Mouse (Mus musculus): ENCODE data around the gene Dvl1.

The Dvl1 gene

DNA sequence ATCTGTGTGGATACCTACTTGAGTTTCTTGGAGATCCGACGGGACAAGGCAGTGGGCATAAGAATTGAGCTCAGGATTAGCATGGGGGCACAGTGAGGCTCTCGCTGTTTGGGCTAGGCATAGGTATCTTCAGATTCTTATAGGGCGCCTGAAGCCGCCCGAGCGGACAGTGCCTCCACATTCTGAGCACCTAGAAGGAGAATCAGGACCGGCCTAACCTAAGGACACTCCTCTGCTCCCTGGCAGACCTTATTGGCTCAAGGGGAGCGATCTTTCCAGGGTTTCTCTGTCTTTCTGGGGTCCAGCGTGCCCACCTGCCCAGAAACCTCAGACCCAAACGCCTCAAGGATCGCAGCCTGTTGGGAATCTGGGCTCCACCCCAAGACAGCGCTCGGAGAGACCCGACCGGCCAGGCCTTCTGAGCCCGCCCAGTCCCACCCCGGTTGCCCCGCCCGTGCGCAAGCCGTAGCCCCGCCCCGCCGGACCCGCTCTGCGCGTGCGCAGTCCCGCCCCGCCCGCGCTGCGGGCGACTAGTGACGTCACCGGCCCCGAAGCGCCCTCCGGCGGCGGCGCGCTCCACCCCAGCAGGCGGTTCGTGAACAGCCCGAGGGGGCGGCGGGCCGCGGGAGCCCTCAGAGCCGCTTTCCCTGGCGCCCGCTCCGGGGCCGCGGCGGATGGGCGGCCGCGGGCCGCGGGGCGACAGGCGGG, at the start of gene Dvl1:
TSS of gene Dvl1 (plus strand) at position 532 of the 708 bp plus-strand sequence.
- in situ Hi-C loops (cut with MboI; ENCODE audit: low pct_unique_long_range_greater_than_20kb in 1 of 2, low sequenced_read_pairs in 2 of 2, unreplicated experiment in 1 of 2) = no loop called here

DNA sequence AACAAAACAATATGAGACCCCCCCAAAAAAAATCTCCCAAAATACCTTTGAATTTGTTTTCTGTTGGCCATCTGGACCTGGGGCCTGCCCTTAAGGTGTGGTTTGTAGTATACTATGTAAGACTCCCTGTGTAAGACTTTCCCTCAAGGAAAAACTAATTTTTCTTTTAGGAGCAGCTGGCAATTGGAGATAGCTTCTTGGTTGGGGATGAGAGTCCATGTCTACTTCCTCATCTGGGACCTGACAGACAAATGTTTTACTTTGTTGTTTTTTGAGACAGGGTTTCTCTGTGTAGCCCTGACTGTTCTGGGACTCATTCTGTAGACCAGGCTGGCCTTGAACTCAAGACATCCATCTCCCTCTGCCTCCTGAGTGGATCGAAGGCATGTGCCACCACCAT, 45.1 kb upstream of the Dvl1 start:
- in situ Hi-C loops (cut with MboI; ENCODE audit: low pct_unique_long_range_greater_than_20kb in 1 of 2, low sequenced_read_pairs in 2 of 2, unreplicated experiment in 1 of 2) = no loop called here

DNA sequence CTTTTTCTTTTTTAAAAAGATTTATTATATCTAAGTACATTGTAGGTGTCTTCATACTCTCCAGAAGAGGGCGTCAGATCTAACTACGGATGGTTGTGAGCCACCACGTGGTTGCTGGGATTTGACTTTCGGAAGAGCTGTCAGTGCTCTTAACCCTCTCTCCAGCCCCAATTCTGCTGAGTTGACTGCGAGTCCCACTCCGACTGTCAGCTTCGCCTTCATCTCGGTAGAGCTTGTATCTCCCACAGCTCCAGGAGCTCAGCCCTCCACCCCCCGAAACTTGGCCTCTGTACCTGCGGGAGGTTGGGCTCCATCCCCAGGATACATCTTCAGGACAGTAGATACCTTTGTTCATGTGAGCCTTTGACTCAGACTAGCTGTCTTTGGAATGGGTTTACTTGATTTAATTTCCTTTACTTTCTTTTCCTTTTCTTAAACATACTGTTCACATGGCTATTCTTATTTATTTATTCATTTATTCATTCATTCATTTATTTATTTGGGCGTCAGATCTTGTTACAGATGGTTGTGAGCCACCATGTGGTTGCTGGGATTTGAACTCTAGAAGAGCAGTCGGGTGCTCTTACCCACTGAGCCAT, 44.4 kb upstream of the Dvl1 start, which contains the start of gene Mrpl20:
TSS of gene Mrpl20 (plus strand) at position 138 of the 599 bp plus-strand sequence.
- in situ Hi-C loops (cut with MboI; ENCODE audit: low pct_unique_long_range_greater_than_20kb in 1 of 2, low sequenced_read_pairs in 2 of 2, unreplicated experiment in 1 of 2) = no loop called here

DNA sequence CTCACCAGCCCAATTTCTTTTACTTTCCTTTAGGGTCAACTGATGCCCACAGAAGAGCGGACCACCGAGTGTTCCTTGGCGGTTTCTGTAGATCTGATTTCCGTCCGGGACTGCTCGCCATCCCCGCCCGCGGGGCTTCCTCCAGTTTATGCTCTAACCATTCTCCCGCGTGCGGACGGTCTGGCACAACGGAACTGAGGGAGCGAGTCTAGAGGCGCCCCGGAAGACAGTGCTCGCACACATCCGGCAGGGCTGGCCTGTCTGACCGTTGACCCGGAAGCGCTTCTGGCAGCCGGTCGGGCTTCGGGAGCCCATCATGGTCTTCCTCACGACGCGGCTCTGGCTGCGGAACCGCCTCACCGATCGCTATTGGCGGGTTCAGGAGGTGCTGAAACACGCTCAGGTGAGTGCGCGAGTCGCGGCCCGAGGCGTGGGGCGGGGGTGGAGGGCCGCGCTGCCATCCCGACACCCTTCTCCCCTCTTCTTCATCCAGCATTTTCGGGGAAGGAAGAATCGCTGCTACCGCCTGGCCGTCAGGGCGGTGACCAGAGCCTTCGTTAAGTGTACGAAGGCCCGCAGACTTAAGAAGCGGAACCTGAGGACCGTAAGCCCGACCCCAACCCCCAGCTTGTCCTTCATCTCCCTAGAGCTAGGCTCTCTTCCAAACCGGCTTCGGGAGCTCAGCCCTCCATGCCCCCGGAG, 43.7 kb upstream of the Dvl1 start:
- in situ Hi-C loops (cut with MboI; ENCODE audit: low pct_unique_long_range_greater_than_20kb in 1 of 2, low sequenced_read_pairs in 2 of 2, unreplicated experiment in 1 of 2) = no loop called here

DNA sequence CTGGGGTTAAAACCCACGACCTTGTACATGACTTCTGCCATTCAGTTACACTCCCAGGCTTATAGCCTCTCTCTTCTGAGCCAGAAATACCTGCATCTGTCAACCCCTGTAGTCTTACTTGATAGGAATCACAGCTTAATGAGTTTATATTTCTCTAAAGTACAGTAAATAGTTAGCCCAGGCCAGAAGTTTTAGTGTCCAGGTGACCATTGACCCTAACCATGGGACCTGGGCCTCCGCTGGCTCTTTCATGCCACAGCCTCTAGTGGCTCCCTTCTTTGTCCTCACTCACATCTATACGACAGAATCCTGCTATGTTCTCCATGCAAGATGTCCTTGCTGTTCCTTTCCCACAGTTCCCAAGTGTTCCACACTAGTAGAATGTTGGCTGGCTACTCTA, 39.4 kb upstream of the Dvl1 start:
- in situ Hi-C loops (cut with MboI; ENCODE audit: low pct_unique_long_range_greater_than_20kb in 1 of 2, low sequenced_read_pairs in 2 of 2, unreplicated experiment in 1 of 2) = no loop called here

DNA sequence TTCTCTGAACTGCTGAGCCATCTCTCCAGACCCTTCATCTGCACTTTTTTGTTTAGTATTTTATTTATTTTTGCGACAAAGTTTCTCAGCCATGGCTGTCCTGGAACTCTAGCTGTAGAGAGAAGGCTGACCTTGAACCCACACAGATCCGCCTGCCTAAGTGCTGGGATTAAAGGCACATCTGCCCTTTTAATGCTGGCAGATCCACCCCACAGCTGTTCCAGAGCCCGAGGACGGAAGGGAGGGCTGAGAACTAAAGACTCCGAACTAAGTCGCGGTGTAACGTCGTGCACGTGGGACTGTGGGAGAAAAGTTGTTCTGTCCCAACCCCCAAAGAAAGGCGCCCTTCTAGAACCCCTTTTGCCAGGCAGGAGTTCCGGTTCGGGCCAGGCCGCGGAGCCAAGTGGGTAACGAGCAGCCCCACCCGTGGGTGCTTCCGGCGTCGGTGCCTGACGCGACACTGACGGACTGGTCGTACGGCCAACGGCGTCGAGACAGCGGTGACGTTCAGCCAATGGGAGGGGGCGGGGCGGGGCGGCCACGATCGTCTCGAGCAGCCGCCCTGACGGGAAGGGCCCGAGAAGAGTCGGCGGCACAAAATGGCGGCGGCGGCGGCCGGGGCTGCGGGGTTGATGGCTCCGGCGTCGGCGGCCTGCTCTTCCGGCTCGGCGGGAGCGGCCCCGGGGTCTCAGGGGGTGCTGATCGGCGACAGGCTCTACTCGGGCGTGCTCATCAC, 35.1 kb upstream of the Dvl1 start, which contains the start of gene Ccnl2:
TSS of gene Ccnl2 (plus strand) at position 561 of the 736 bp plus-strand sequence.
- in situ Hi-C loops (cut with MboI; ENCODE audit: low pct_unique_long_range_greater_than_20kb in 1 of 2, low sequenced_read_pairs in 2 of 2, unreplicated experiment in 1 of 2) = no loop called here

DNA sequence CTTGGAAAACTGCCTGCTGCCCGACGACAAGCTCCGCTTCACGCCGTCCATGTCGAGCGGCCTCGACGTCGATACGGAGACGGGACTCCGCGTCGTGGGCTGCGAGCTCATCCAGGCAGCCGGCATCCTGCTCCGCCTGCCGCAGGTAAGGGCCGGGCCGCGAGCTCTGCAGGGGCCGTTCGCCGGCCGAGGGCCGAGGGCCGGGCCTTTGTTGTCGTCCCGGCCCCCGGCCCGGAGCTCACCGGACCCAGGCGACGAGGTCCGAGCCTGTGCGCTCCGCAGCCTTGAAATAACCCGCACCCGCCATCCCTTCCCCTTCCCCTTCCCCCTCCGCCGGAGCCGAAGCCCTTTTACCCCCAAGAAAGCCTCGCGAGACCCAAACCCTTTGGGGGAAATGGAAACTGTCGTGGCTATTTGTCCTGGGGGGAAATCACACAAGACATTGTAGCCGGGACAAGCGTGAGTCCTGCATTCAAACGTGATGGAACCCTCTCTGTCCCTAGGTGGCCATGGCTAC, 34.5 kb upstream of the Dvl1 start:
- in situ Hi-C loops (cut with MboI; ENCODE audit: low pct_unique_long_range_greater_than_20kb in 1 of 2, low sequenced_read_pairs in 2 of 2, unreplicated experiment in 1 of 2) = no loop called here

DNA sequence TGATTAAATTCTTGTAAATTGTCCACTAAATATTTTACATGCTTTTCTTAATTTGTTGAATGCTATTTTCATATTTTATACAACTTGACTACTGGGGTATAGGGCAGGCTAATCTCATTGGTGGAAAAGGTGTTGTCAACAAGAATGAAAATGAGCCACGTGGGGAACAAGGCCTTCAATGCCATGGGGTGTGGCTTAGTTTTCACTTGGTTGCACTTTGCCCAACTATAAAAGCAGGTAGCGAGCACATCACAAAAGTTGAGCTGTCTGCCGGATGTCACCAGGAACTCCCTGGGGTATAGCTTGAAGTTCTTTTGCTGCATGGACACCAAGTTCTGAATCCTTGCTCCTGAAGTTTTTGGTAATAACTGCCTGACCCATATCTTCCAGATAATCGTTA, 29.7 kb upstream of the Dvl1 start:
- in situ Hi-C loops (cut with MboI; ENCODE audit: low pct_unique_long_range_greater_than_20kb in 1 of 2, low sequenced_read_pairs in 2 of 2, unreplicated experiment in 1 of 2) = no loop called here

DNA sequence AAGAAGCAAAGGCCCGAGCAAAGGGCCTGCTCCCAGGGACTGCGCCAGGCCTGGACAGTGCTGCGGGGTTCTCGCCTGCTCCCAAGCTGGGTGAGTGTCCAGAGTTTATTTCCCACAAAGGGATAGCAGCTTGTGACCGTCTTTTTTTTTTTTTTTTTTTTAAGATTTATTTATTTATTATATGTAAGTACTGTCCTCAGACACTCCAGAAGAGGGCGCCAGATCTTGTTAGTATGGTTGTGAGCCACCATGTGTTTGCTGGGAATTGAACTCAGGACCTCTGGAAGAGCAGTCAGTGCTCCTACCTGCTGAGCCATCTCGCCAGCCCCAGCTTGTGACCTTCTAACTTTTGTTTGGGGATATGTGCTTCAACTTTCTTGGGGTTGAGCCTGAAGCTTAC, 26.2 kb upstream of the Dvl1 start:
- in situ Hi-C loops (cut with MboI; ENCODE audit: low pct_unique_long_range_greater_than_20kb in 1 of 2, low sequenced_read_pairs in 2 of 2, unreplicated experiment in 1 of 2) = no loop called here

DNA sequence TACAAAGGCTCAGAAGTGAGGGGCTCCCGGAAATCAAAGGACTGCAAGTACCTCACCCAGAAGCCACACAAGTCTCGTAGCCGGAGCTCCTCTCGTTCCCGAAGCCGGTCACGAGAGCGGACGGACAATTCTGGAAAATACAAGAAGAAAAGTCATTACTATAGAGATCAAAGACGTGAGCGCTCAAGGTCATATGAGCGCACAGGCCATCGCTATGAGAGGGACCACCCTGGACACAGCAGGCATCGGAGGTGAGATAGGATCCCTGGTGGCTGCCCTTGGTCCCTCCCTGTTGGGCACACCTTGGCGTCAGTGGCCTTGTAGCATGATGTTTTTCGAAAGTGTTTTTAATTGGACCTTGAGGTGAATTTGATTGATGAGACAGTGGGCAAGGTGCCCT, 23.8 kb upstream of the Dvl1 start:
- in situ Hi-C loops (cut with MboI; ENCODE audit: low pct_unique_long_range_greater_than_20kb in 1 of 2, low sequenced_read_pairs in 2 of 2, unreplicated experiment in 1 of 2) = no loop called here

DNA sequence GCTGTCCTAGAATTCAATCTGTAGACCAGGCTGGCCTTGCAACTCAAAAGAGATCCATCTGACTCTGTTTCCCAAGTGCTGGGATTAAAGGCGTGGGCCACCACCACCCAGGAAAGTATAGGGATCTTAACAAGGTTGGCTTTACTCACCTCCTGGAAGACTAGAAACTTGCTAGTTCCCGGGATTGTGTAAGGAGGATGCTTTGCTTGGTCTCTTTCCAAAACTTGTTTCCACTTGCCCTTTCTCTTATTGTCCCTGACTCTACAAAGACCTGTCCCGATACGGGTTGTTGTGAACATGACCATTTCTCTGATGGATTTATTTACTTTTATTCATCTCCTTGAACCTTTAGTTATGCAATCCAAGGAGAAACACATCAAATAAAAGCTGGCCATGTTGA, 17.3 kb upstream of the Dvl1 start:
- in situ Hi-C loops (cut with MboI; ENCODE audit: low pct_unique_long_range_greater_than_20kb in 1 of 2, low sequenced_read_pairs in 2 of 2, unreplicated experiment in 1 of 2) = no loop called here

DNA sequence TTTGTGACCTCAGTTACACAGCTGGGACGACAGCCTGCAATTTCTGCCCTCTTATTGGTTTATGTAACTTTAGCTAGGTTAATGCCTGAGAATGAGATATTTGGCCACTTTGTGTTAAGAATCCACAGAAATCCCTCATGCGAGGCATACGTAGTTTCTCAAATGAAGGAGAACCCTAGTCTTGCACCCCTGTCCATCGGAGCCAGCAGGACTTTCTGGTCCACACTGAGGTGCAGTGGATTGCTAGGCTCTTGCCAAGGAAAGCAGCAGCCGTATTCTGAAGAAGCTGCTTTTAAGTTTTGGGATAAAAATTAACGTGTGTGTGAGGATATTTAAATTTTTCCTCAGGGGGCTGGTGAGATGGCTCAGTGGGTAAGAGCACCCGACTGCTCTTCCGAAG, 16.6 kb upstream of the Dvl1 start:
- in situ Hi-C loops (cut with MboI; ENCODE audit: low pct_unique_long_range_greater_than_20kb in 1 of 2, low sequenced_read_pairs in 2 of 2, unreplicated experiment in 1 of 2) = no loop called here

DNA sequence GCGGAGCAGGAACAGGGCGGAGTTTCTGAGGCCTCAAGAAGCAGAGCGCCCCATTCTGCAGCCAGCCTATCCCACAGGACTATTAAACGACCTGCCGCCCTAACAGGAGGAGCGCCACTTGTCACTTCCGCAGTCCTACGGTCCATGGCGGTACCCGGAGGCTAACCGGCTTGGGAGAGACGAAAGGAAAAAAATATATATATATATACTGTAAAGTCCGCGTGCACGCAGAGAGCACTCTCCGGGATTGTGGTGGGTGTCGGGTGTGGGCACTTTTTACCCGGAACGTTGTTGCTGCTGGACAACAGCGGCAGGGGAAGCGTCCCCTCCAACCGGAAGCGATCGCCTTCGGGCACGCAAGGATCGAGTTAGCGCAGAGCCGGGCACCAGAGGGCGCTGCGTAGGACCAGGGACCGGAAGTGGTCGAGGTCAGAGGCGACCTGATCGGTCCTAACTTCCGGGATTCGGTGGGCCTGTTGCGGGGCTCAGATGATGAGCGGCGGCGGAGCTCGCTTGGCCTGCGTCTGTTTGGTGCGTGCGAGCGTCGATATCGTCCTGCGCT, 15.9 kb upstream of the Dvl1 start, which contains the start of gene Aurkaip1:
TSS of gene Aurkaip1 (plus strand) at position 68 of the 562 bp plus-strand sequence.
- in situ Hi-C loops (cut with MboI; ENCODE audit: low pct_unique_long_range_greater_than_20kb in 1 of 2, low sequenced_read_pairs in 2 of 2, unreplicated experiment in 1 of 2) = no loop called here

DNA sequence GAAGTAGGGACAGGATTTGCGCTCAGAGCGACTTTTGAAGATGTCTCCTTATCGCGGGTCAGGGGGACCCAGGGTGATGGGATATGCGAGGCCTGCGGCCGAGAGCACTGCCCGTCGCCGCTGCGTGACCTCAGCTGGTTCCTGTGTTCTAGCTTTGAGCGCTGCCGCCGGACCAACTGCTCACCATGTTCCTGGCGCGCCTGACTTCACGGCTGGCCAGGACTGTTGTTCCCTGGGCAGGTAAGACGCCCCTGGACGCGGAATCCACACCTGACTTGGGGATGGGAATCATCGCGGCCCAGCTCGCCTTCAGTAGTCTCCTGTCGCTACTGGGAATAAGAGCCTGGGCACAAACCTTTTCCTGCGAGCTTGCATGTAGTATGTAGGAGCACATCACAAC, 15.4 kb upstream of the Dvl1 start:
- in situ Hi-C loops (cut with MboI; ENCODE audit: low pct_unique_long_range_greater_than_20kb in 1 of 2, low sequenced_read_pairs in 2 of 2, unreplicated experiment in 1 of 2) = no loop called here

DNA sequence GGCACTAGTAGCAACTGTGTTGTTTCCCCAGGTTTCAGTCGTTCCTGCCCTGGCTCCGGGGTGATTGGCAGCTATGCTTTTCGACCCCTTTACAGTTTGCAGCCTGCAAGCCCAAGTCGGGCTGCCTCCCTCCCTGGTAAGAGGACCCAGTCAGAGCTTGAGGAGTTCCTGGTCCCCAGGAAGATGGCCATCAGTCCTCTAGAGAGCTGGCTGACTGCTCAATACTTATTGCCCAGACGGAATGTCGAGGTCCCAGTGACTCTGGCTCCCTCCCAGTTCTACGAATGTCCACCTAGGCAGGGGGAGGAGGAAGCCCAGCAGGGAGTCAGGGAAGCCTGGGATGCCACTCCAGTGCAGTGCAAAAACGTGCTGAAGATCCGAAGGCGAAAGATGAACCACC, 14.9 kb upstream of the Dvl1 start:
- in situ Hi-C loops (cut with MboI; ENCODE audit: low pct_unique_long_range_greater_than_20kb in 1 of 2, low sequenced_read_pairs in 2 of 2, unreplicated experiment in 1 of 2) = no loop called here

DNA sequence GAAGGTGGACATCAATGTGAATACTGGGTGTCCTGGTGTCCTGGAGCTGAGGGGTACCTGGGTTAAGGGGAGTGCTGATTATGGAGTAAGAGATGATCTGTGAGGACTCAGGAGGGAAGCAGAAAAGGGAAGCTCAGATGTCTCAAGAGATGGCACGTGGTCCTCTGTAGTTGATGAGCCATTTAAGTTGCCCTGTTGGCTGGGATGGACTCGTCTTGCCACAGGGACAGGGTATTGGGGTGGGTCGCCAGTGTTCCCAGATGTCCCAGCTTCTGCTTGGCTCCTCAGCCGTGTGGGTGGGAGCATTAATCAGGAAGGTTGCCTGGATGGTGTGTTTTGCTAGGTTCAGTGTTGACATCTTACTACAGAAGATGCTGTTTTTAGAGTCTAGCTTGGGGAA, 14.0 kb upstream of the Dvl1 start:
- in situ Hi-C loops (cut with MboI; ENCODE audit: low pct_unique_long_range_greater_than_20kb in 1 of 2, low sequenced_read_pairs in 2 of 2, unreplicated experiment in 1 of 2) = no loop called here

DNA sequence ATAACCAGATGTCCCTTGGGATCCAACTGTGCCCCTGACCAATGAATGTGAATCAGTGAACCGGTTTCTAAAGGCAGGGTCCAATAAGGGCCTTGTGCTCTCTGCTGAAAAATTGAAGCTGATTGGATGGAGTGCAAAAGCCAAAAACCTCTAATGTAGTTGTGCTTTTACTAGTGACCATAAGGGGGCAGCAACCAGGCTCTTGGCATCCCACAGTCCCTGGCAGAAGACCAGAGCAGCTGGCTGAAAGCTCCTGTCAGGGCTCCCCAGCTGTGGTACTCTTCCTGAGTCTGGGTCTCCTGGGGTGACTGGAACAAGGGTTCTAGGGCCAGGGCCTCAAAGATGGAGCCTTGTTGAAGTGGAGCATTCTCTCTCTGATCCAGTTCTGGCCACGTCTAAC, 13.4 kb upstream of the Dvl1 start:
- in situ Hi-C loops (cut with MboI; ENCODE audit: low pct_unique_long_range_greater_than_20kb in 1 of 2, low sequenced_read_pairs in 2 of 2, unreplicated experiment in 1 of 2) = no loop called here

DNA sequence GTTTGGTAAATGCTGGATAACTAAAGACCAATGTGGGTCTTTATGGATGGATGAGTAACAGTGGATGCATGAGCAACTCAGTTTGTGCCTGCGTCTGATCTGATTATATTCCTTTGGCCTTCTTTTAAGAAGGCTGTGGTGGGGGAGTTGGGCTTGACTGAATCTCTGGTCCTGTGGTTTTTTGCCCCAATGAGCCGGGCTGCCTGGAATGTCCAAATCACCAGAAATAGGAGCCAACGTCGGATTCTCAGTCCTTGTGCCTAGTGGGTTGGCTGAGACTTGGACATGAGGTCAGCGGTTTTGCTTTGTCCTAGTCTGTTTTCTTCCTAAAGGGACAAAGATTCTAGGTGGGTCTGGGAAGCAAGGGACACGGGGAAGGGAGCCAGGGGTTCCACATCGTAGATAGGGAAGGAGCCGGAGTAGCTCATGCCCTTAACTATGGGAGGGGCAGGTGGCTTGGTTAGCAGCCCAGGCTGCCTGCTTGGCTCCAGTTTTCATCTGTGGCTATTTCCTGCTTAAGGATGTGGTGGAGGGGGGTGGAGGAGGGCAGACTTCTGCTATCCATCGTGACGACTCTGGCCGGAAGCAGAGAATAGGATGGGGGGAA, 9.7 kb upstream of the Dvl1 start:
- in situ Hi-C loops (cut with MboI; ENCODE audit: low pct_unique_long_range_greater_than_20kb in 1 of 2, low sequenced_read_pairs in 2 of 2, unreplicated experiment in 1 of 2) = no loop called here

Measured in mouse embryonic stem cell (cell line).